In genomic region chr8:56784441-56784840, GRCm38 (mm10) we compare ENCODE assay signal across 17 mouse cellular contexts.
"Had no signal": no experiment of that assay in that cellular context is flagged by ENCODE, and none has a peak within 500 bp of the region (broad histone marks: within the 10 kb centered on the region; RNA-seq: fewer than 3 reads in every experiment).

No protein-coding gene starts in this region.

- H3K4me2 ChIP-seq: kidney, embryonic 15.5 days; liver, embryonic 11.5 days; liver, embryonic 15.5 days; lung, embryonic 14.5 days; neural tube, embryonic 15.5 days had no signal

- H3K4me1 ChIP-seq: kidney, embryonic 15.5 days; limb, embryonic 10.5 days; liver, embryonic 15.5 days; midbrain, embryonic 10.5 days; neural tube, embryonic 15.5 days had no signal

- H3K4me3 ChIP-seq: kidney, embryonic 15.5 days; left cerebral cortex, adult 2 months; limb, embryonic 10.5 days; liver, embryonic 15.5 days; midbrain, embryonic 10.5 days; myocyte; neural tube, embryonic 15.5 days had no signal

- H3K27ac ChIP-seq: kidney, embryonic 15.5 days; left cerebral cortex, adult 2 months; limb, embryonic 10.5 days; liver, embryonic 15.5 days; midbrain, embryonic 10.5 days; neural tube, embryonic 15.5 days had no signal

- H3K27me3 ChIP-seq: kidney, embryonic 15.5 days; liver, embryonic 15.5 days; neural tube, embryonic 15.5 days had no signal

- H3K36me3 ChIP-seq: kidney, embryonic 15.5 days; limb, embryonic 10.5 days; liver, embryonic 15.5 days; midbrain, embryonic 10.5 days; neural tube, embryonic 15.5 days had no signal

- H3K9me3 ChIP-seq: kidney, embryonic 15.5 days; limb, embryonic 10.5 days; liver, embryonic 15.5 days; midbrain, embryonic 10.5 days; neural tube, embryonic 15.5 days had no signal

- DNase-seq: kidney, postnatal 14 days; lung, embryonic 14.5 days; lung, postnatal 10 days; lung, postnatal 4 days; midbrain, embryonic 14.5 days; right cerebral cortex, adult 18-20 months; right cerebral cortex, postnatal 25 days; thymus, adult 2 months; thymus, postnatal 25 days had no signal

- H3K9ac ChIP-seq: kidney, embryonic 15.5 days; liver, embryonic 15.5 days; lung, embryonic 14.5 days; neural tube, embryonic 15.5 days had no signal
